Mouse (Mus musculus): ENCODE measurements around the gene Ormdl2. TPM values are rescaled to one million over a fixed set of nuclear protein-coding genes. Genes with fewer than 3 reads are reported as not detected.
"Not testable (repeated sequence)": the region's sequence is repeated elsewhere in the genome, so short reads cannot be mapped to it uniquely, and the experiment has no call there.

The Ormdl2 gene
- polyA plus RNA-seq, 1 experiment from 2014 or later, result 59.8 TPM

DNA sequence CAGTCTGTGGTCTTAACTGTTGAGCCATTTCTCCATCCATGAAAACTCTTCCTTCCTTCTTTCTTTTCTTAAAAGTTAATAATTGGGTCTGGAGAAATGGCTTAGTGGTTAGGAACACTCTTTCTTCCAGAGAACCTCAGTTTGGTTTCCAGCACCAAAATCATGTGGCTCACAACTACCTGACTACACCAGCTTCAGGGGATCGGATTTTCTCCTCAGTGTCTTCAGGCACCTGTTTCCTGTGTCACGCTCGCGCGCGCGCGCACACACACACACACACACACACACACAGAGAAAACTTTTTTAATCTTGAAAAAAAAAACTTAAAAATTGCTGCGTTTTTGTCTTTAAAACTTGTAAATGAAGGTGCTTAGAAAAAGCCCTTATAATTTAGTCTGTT is 2.4 kb upstream of the Ormdl2 start:
- no peak for TF ChIP-seq CTCF (IDR thresholded peaks at IDR 0.05)
- TF ChIP-seq EP300 (IDR thresholded peaks at IDR 0.05), result no peak
- Histone ChIP-seq H3K4me3 (ENCODE audit: low read depth, low read length) (no peak overlapping the region), H3K9ac (replicated peaks; ENCODE audit: low read depth) (no peak overlapping the region), H3K9me3 (ENCODE audit: low read length) (no peaks in the 10 kb centered on the region), H3K36me3 (ENCODE audit: insufficient read depth, low read length) (no peaks in the 10 kb centered on the region), H3K4me2 (replicated peaks; ENCODE audit: low read depth, low read length) (no peak overlapping the region), H3K27ac (ENCODE audit: low read length) (no peak overlapping the region), H3K27me3 (replicated peaks; ENCODE audit: insufficient read depth, low read length) (no peaks in the 10 kb centered on the region), H3K4me1 (ENCODE audit: insufficient read depth, low read depth, low read length) (peaks cover 6% of the 10 kb centered on the region; the same call in 1 of the 2 replicates)
- ATAC-seq (no peak), DNase-seq (ENCODE audit: low spot score) (no peak)
- WGBS, result 95% methylated on average over 9 of the region's 9 CpGs

DNA sequence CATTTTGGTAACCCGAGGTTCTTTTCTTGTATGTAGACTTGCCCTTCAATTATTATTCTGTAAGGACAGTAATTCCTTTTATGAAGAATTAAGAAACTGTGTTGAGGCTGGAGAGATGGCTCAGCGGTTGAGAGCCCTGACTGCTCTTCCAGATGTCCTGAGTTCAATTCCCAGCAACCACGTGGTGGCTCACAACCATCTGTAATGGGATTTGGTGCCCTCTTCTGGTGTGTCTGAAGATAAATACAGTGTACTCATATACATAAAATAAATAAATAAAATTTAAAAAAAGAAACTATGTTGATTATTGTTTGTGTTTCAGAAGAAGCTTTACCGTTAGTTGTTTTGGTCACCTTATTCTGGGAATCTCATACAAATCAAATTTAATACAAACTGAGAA is 1.6 kb upstream of the Ormdl2 start:
- WGBS, result 63% methylated on average over 4 of the region's 4 CpGs
- H3K4me1 ChIP-seq (ENCODE audit: insufficient read depth, low read depth, low read length); H3K9me3 ChIP-seq (ENCODE audit: low read length); H3K9ac ChIP-seq (replicated peaks; ENCODE audit: low read depth); H3K4me2 ChIP-seq (replicated peaks; ENCODE audit: low read depth, low read length); H3K27me3 ChIP-seq (replicated peaks; ENCODE audit: insufficient read depth, low read length); H3K27ac ChIP-seq (ENCODE audit: low read length); H3K4me3 ChIP-seq (ENCODE audit: low read depth, low read length); DNase-seq (ENCODE audit: low spot score); H3K36me3 ChIP-seq (ENCODE audit: insufficient read depth, low read length); ATAC-seq: not testable (repeated sequence)

DNA sequence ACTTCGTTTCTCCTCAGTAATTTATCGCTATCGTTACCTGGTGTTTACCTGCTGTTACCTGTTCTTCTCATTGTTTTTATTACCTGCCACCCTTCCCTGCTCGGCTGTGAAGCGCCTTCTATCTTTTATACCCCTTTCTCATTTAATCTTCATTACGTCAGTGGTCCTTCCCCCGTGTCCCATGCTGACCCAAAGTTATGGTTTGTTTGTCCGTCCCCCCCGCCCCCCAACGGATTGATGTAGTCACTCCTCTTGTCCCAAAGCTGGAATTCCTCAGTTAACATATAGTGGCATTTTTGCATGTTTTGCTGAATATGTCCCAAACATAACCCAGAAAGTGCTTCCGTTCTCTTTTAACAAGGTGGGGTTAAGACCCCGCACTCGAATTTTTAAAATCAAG is 690 bp upstream of the Ormdl2 start:
- H3K4me3 ChIP-seq (ENCODE audit: low read depth, low read length), result peak overlapping the region; percentile 63
- H3K27ac ChIP-seq (ENCODE audit: low read length), result peak overlapping the region; percentile 33; the same call in 1 of the 2 replicates
- H3K4me2 ChIP-seq (replicated peaks; ENCODE audit: low read depth, low read length), result peak overlapping the region; percentile 68
- no peaks in the 10 kb centered on the region for H3K27me3 ChIP-seq (replicated peaks; ENCODE audit: insufficient read depth, low read length)
- peaks cover 10% of the 10 kb centered on the region; the same call in 1 of the 2 replicates for H3K36me3 ChIP-seq (ENCODE audit: insufficient read depth, low read length)
- no peaks in the 10 kb centered on the region for H3K9me3 ChIP-seq (ENCODE audit: low read length)
- H3K4me1 ChIP-seq (ENCODE audit: insufficient read depth, low read depth, low read length), result peaks cover 6% of the 10 kb centered on the region; the same call in 1 of the 2 replicates
- H3K9ac ChIP-seq (replicated peaks; ENCODE audit: low read depth), result peak overlapping the region; percentile 75
- no peak for ATAC-seq
- DNase-seq (ENCODE audit: low spot score), result peak; percentile 17
- TF ChIP-seq CTCF (IDR thresholded peaks at IDR 0.05), result no peak; the same call in 1 of the 2 replicates
- no peak for TF ChIP-seq EP300 (IDR thresholded peaks at IDR 0.05)
- WGBS, result 3% methylated on average over 13 of the region's 13 CpGs

DNA sequence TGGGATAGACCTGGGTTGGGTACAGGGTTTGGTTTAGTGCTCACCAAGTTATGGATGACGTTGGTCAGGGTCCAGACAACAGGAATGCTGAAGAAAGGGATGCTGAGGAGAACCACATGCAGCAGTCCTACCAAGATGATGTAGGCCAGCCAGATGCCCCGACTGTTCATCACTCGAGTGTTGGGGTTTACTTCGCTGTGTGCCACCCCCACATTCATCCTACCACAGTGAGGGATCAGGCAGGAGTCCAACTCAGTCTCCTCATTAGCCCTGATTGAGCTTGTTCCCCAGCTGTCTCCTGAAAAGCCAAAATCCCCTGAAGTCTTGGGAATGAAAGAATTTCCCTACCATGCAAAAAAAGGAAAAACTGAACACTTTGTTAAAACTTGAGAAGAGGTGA is 1.2 kb downstream of the Ormdl2 start:
- H3K4me2 ChIP-seq (replicated peaks; ENCODE audit: low read depth, low read length), result no peak overlapping the region
- H3K9me3 ChIP-seq (ENCODE audit: low read length), result no peaks in the 10 kb centered on the region
- H3K9ac ChIP-seq (replicated peaks; ENCODE audit: low read depth), result no peak overlapping the region
- WGBS, result 75% methylated on average over 4 of the region's 4 CpGs
- no peak for TF ChIP-seq CTCF (IDR thresholded peaks at IDR 0.05)
- no peak for TF ChIP-seq EP300 (IDR thresholded peaks at IDR 0.05)
- peaks cover 16% of the 10 kb centered on the region; the same call in 1 of the 2 replicates for H3K36me3 ChIP-seq (ENCODE audit: insufficient read depth, low read length)
- H3K27me3 ChIP-seq (replicated peaks; ENCODE audit: insufficient read depth, low read length), result no peaks in the 10 kb centered on the region
- ATAC-seq (no peak), DNase-seq (ENCODE audit: low spot score) (no peak)
- H3K4me1 ChIP-seq (ENCODE audit: insufficient read depth, low read depth, low read length), result peaks cover 6% of the 10 kb centered on the region; the same call in 1 of the 2 replicates
- no peak overlapping the region for H3K4me3 ChIP-seq (ENCODE audit: low read depth, low read length)
- no peak overlapping the region for H3K27ac ChIP-seq (ENCODE audit: low read length)

DNA sequence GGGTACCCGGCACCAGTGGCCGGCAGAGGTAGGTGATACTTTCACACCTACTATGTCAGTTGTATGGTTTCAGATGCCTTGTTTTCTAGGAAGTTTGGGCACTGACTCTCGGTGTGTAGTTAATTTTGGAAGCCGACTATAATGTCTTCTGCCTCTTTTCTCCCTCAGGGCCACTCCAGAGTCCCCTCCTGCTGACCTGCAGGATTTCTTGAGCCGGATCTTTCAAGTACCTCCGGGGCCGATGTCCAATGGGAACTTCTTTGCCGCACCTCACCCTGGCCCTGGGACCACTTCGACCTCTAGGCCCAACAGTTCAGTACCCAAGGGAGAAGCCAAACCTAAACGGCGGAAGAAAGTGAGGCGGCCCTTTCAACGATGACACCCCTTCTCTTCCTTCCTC is 4.4 kb downstream of the Ormdl2 start, which contains the start of gene Sarnp:
TSS of gene Sarnp (plus strand) at position 301 of the 400 bp plus-strand sequence.
- Histone ChIP-seq H3K9me3 (ENCODE audit: low read length) (no peaks in the 10 kb centered on the region), H3K27ac (ENCODE audit: low read length) (no peak within 1 kb of the TSS), H3K36me3 (ENCODE audit: insufficient read depth, low read length) (peaks cover 24% of the 10 kb centered on the region; the same call in 1 of the 2 replicates), H3K4me2 (replicated peaks; ENCODE audit: low read depth, low read length) (no peak within 1 kb of the TSS), H3K9ac (replicated peaks; ENCODE audit: low read depth) (no peak within 1 kb of the TSS), H3K4me1 (ENCODE audit: insufficient read depth, low read depth, low read length) (no peaks in the 10 kb centered on the region), H3K4me3 (ENCODE audit: low read depth, low read length) (no peak within 1 kb of the TSS), H3K27me3 (replicated peaks; ENCODE audit: insufficient read depth, low read length) (no peaks in the 10 kb centered on the region)
- 82% methylated on average over 13 of the region's 13 CpGs for WGBS
- DNase-seq (ENCODE audit: low spot score), result no peak
- TF ChIP-seq CTCF (IDR thresholded peaks at IDR 0.05) (no peak), EP300 (IDR thresholded peaks at IDR 0.05) (no peak)
- ATAC-seq, result no peak

DNA sequence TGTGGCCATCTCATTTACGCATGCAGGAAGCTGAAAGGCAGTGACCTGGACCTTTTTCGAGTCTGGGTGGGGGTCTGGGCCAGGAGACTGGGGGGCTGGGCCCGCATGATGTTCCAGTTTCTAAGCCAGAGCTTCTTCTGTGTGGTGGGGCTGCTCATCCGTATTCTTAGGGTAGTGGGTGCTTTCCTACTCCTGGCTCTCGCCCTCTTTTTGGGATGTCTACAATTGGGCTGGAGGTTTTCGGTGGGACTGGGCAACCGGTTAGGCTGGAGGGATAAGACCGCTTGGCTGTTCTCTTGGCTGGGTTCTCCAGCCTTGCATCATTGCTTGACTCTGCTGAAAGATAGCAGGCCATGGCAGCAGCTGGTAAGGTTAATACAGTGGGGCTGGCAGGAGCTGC is 14.4 kb downstream of the Ormdl2 start:
- Histone ChIP-seq H3K27me3 (replicated peaks; ENCODE audit: insufficient read depth, low read length) (no peaks in the 10 kb centered on the region), H3K9ac (replicated peaks; ENCODE audit: low read depth) (peak overlapping the region; percentile 13; the same call in 1 of the 2 replicates), H3K4me1 (ENCODE audit: insufficient read depth, low read depth, low read length) (peaks cover 33% of the 10 kb centered on the region), H3K9me3 (ENCODE audit: low read length) (no peaks in the 10 kb centered on the region), H3K36me3 (ENCODE audit: insufficient read depth, low read length) (no peaks in the 10 kb centered on the region), H3K4me3 (ENCODE audit: low read depth, low read length) (no peak overlapping the region), H3K27ac (ENCODE audit: low read length) (no peak overlapping the region), H3K4me2 (replicated peaks; ENCODE audit: low read depth, low read length) (peak overlapping the region; percentile 79)
- 87% methylated on average over 8 of the region's 8 CpGs for WGBS
- no peak for ATAC-seq
- TF ChIP-seq CTCF (IDR thresholded peaks at IDR 0.05) (no peak), EP300 (IDR thresholded peaks at IDR 0.05) (no peak)
- DNase-seq (ENCODE audit: low spot score), result no peak

DNA sequence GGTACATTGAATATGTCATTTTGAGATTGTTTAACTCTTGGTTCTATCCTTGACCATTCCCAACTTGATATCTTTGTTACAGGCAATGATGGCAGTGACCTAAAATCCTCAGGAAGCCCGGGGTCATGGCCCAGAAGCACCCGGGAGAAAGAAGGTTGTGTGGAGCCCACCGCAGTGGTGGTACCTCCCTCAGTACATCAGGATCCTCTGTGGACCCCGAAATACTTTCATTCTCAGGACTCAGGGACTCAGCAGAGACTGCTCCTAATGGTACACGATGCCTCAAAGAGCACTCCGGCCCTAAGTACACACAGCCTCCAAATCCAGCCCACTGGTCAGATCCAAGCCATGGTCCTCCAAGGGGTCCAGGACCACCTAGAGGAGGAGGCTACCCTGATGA is 15.4 kb downstream of the Ormdl2 start:
- H3K27ac ChIP-seq (ENCODE audit: low read length), result peak overlapping the region; percentile 91; the same call in 1 of the 2 replicates
- no peaks in the 10 kb centered on the region for H3K9me3 ChIP-seq (ENCODE audit: low read length)
- H3K4me1 ChIP-seq (ENCODE audit: insufficient read depth, low read depth, low read length), result peaks cover 33% of the 10 kb centered on the region

More for the DNA sequence above, 15.4 kb downstream of the Ormdl2 start:
- TF ChIP-seq CTCF (IDR thresholded peaks at IDR 0.05), result no peak
- no peak for TF ChIP-seq EP300 (IDR thresholded peaks at IDR 0.05)
- WGBS, result 48% methylated on average over 6 of the region's 6 CpGs
- H3K9ac ChIP-seq (replicated peaks; ENCODE audit: low read depth), result peak overlapping the region; percentile 51
- no peaks in the 10 kb centered on the region for H3K27me3 ChIP-seq (replicated peaks; ENCODE audit: insufficient read depth, low read length)
- ATAC-seq (no peak), DNase-seq (ENCODE audit: low spot score) (no peak)
- peak overlapping the region; percentile 79 for H3K4me2 ChIP-seq (replicated peaks; ENCODE audit: low read depth, low read length)
- peak overlapping the region; percentile 73 for H3K4me3 ChIP-seq (ENCODE audit: low read depth, low read length)
- peaks cover 1% of the 10 kb centered on the region; the same call in 1 of the 2 replicates for H3K36me3 ChIP-seq (ENCODE audit: insufficient read depth, low read length)

Data from lung, postnatal 0 days (tissue).